Mouse (Mus musculus) E14TG2a.4 (cell line): ENCODE data around the gene Nos1ap.

Experiments
- CTCF ChIP-seq: conservative IDR thresholded peaks from 2 replicates; pipeline ENCODE4 v1.5.1; 2014; ENCODE audit warnings: low read length
- NANOG ChIP-seq: IDR thresholded peaks from 2 replicates; pipeline ENCODE4 v1.6.1; 2014; ENCODE audit warnings: borderline replicate concordance, low read length, mixed read lengths
- POU5F1 ChIP-seq: IDR thresholded peaks from 2 replicates; pipeline ENCODE4 v1.6.1; 2014; ENCODE audit warnings: low read length, borderline replicate concordance

DNA sequence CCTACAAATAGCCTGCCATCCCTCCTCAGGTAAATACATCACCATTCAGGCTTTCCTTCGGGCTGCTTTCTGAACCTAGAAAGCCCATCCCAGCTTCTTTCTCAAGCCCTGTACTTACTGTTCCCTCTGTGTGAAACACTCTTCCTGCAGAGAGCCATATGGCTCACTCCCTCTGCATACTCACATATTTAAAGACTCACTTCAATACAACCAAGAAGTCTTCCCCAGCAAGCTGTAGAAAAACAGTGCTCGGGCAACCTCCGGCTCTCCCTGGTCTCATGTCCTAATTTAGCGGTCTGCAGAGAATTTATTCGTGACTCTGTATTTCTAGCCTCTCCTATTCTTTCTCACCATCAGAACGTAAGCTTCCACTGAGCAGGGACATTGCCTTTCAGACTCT is 83.4 kb downstream of the Nos1ap start:
- no peak for TF ChIP-seq CTCF
- no peak for TF ChIP-seq POU5F1
- TF ChIP-seq NANOG: no peak
